Mouse (Mus musculus) neural tube, embryonic 15.5 days (tissue): ENCODE measurements at regions not wholly inside any gene's neighbourhood (a gene's known extent, or its start where the extent isn't known, plus 50 kb on each side); places are given as distances from the start of the nearest gene placed in this dataset.

Source experiments
- ATAC-seq: fragments of 200-750 bp; cut with Nextera tagmentation; 2 replicates; pipeline ENCODE4 v1.8.0; 2017; ENCODE audit warnings: mild to moderate bottlenecking, moderate TSS enrichment, moderate library complexity; ENCODE audit not compliant: low FRiP score
- H3K27ac ChIP-seq: fragments of 300-500 bp; sonication (generic); replicated peaks from 2 replicates; pipeline ENCODE4 v1.5.1; 2015; ENCODE audit warnings: mild to moderate bottlenecking, inconsistent platforms
- H3K27me3 ChIP-seq: fragments of 300-500 bp; sonication (generic); replicated peaks from 2 replicates; pipeline ENCODE4 v1.6.1; 2015; ENCODE audit warnings: inconsistent platforms
- H3K36me3 ChIP-seq: fragments of 300-500 bp; sonication (generic); 2 replicates; pipeline ENCODE4 v1.6.1; 2015; ENCODE audit warnings: inconsistent platforms
- H3K4me1 ChIP-seq: fragments of 300-500 bp; sonication (generic); 2 replicates; pipeline ENCODE4 v1.6.1; 2015; ENCODE audit warnings: inconsistent platforms
- H3K4me2 ChIP-seq: fragments of 300-500 bp; sonication (generic); 2 replicates; pipeline ENCODE4 v1.6.1; 2015; ENCODE audit warnings: inconsistent platforms, mild to moderate bottlenecking, moderate library complexity
- H3K4me3 ChIP-seq: fragments of 300-500 bp; sonication (generic); replicated peaks from 2 replicates; pipeline ENCODE4 v1.5.1; 2015; ENCODE audit warnings: mild to moderate bottlenecking, inconsistent platforms
- H3K9ac ChIP-seq: fragments of 300-500 bp; sonication (generic); replicated peaks from 2 replicates; pipeline ENCODE4 v1.6.1; 2015; ENCODE audit warnings: mild to moderate bottlenecking, inconsistent platforms
- H3K9me3 ChIP-seq: fragments of 300-500 bp; sonication (generic); replicated peaks from 2 replicates; pipeline ENCODE4 v1.6.1; 2016; ENCODE audit warnings: inconsistent platforms
- WGBS: fragments of 180-500 bp; shearing (Covaris S2); methylation state at CpG from one replicate; pipeline ENCODE4 v1.1.7; 2015; ENCODE audit warnings: mixed read lengths; 5-methylcytosine and 5-hydroxymethylcytosine counted together

- Histone ChIP-seq H3K9me3 (no peaks in the 10 kb centered on the region), H3K4me1 (no peaks in the 10 kb centered on the region), H3K9ac (no peak overlapping the region), H3K27ac (no peak overlapping the region), H3K27me3 (no peaks in the 10 kb centered on the region), H3K36me3 (no peaks in the 10 kb centered on the region), H3K4me3 (no peak overlapping the region), H3K4me2 (no peak overlapping the region)
- no peak for ATAC-seq
- WGBS: 83% methylated on average over 3 of the region's 3 CpGs
Measured at GRCm38 (mm10) chr1:125307223-125307622, 128.3 kb downstream of the Actr3 start.

GRCm38 (mm10) chr1:125298520-125299090, 136.9 kb downstream of the Actr3 start:
- H3K27me3 ChIP-seq: no peaks in the 10 kb centered on the region
- H3K4me1 ChIP-seq: no peaks in the 10 kb centered on the region
- ATAC-seq: peak; percentile 24; the same call in 1 of the 2 replicates
- H3K9me3 ChIP-seq: no peaks in the 10 kb centered on the region
- 76% methylated on average over 5 of the region's 5 CpGs for WGBS
- no peaks in the 10 kb centered on the region for H3K36me3 ChIP-seq
- H3K27ac ChIP-seq: no peak overlapping the region
- no peak overlapping the region for H3K4me2 ChIP-seq
- H3K4me3 ChIP-seq: no peak overlapping the region
- H3K9ac ChIP-seq: no peak overlapping the region

DNA sequence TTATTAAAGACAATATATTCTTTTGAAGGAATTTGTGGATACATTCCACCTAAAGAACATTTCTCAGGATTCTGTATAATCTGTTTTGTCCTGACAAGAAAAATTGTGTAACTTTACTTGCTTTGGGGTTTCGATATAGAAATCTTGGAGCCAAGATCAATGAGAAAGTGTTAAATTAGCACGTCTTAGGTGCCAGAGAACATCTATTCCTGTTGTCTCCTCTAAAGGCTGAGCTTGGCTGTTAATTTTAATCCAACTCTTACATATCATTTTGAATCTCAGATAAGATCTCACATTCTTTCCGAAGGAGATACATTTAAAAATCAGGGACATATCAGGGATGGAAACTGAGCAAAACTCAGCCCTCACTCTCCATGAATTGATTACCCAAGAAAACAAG, 139.9 kb downstream of the Actr3 start:
- Histone ChIP-seq H3K27me3 (no peaks in the 10 kb centered on the region), H3K4me2 (no peak overlapping the region), H3K9me3 (no peaks in the 10 kb centered on the region), H3K36me3 (no peaks in the 10 kb centered on the region), H3K9ac (no peak overlapping the region), H3K4me3 (no peak overlapping the region), H3K4me1 (no peaks in the 10 kb centered on the region), H3K27ac (no peak overlapping the region)
- 87% methylated on average over 3 of the region's 3 CpGs for WGBS
- no peak for ATAC-seq

DNA sequence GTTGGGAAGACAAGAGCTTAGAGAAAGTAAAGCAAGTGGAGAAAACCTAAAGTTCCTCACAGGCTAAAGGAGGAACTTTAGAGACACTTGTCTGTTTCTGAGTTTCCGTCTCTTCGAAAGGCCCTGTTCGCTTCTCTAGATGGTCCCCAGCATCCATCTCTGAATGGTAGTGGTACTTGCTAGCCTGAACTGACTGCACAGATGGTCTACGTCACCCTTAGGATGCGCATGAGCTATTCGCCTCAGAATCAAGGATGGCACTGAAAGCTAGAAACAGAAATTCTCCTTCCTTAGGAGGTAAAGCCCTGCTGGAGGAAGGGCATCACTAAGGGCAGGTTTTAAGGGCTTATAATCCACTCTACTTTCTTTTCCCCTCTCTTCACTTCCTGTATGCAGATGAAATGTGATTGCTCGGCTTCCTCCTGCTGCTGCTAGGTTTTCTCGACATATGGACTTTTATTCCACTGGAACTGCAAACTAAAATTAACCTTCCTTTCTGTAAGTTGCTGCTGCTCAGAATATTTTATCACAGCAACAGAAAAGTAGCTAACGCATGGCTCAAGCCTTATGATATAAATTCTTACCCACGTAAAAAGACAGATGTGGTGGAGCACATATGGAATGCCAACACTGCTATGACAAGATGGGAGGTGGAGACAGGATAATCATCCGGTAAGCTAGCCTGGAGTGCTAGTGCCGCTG, 145.1 kb downstream of the Actr3 start:
- Histone ChIP-seq H3K9me3 (no peaks in the 10 kb centered on the region), H3K27me3 (no peaks in the 10 kb centered on the region), H3K4me3 (no peak overlapping the region), H3K9ac (no peak overlapping the region), H3K27ac (no peak overlapping the region), H3K4me2 (no peak overlapping the region), H3K36me3 (no peaks in the 10 kb centered on the region), H3K4me1 (no peaks in the 10 kb centered on the region)
- ATAC-seq: no peak
- WGBS: 94% methylated on average over 12 of the region's 12 CpGs

DNA sequence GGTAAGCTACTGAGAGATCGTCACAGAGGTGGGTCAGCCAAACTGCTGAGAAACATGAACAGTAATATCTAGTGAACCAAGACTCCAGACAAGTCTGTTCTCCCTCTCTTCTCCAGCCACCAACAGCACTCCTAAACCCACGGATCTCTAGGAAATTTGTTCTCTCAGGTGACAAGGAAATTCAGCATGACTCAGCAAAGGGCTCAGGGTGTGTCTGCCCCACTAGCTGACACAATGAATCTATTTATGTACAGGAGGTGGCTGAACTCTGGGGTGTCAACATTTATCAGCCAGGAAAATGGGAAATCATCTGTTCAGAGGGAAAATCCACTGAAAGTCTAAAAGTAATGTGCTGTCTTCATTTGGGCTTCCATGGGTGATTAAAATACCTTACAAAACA, 149.2 kb downstream of the Actr3 start:
- no peak overlapping the region for H3K27ac ChIP-seq
- no peak overlapping the region for H3K4me2 ChIP-seq
- WGBS: 76% methylated on average over 2 of the region's 2 CpGs
- no peak overlapping the region for H3K4me3 ChIP-seq
- H3K27me3 ChIP-seq: no peaks in the 10 kb centered on the region
- no peaks in the 10 kb centered on the region for H3K36me3 ChIP-seq
- no peaks in the 10 kb centered on the region for H3K4me1 ChIP-seq
- H3K9me3 ChIP-seq: no peaks in the 10 kb centered on the region
- no peak overlapping the region for H3K9ac ChIP-seq
- no peak for ATAC-seq

- WGBS: 80% methylated on average over 2 of the region's 2 CpGs
- no peak for ATAC-seq
- Histone ChIP-seq H3K36me3 (no peaks in the 10 kb centered on the region), H3K27ac (no peak overlapping the region), H3K27me3 (no peaks in the 10 kb centered on the region), H3K4me3 (no peak overlapping the region), H3K9ac (no peak overlapping the region), H3K4me1 (no peaks in the 10 kb centered on the region), H3K9me3 (no peaks in the 10 kb centered on the region), H3K4me2 (no peak overlapping the region)
Measured at GRCm38 (mm10) chr1:125284693-125285092, 150.8 kb downstream of the Actr3 start.

GRCm38 (mm10) chr1:125273752-125274151, 161.8 kb downstream of the Actr3 start:
- Histone ChIP-seq H3K9me3 (no peaks in the 10 kb centered on the region), H3K27ac (no peak overlapping the region), H3K9ac (no peak overlapping the region), H3K4me2 (no peak overlapping the region), H3K4me3 (no peak overlapping the region), H3K36me3 (no peaks in the 10 kb centered on the region), H3K27me3 (no peaks in the 10 kb centered on the region), H3K4me1 (no peaks in the 10 kb centered on the region)
- no peak for ATAC-seq
- 84% methylated on average over 2 of the region's 2 CpGs for WGBS

DNA sequence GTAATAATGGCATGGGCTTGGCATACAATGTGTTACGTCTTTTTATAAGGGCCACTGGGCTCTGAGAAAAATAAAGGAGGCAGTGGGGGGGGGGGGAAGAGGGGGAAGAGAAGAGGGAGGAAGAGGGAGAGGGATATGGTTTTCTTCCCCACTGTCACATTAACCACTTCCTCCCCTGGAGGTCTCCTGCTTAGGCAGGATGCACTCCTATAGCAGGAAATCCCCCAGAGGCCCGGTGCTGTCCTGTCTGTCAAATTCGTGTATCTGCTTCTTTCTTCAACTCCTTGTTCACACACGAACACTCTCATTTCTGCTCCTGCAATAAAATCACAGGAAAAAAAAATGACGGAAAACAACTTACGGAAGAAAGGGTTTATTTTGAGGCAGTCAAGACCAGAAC, 171.8 kb downstream of the Actr3 start:
- no peak overlapping the region for H3K4me2 ChIP-seq
- H3K9ac ChIP-seq: no peak overlapping the region
- no peak for ATAC-seq
- no peaks in the 10 kb centered on the region for H3K27me3 ChIP-seq
- H3K9me3 ChIP-seq: no peaks in the 10 kb centered on the region
- H3K27ac ChIP-seq: no peak overlapping the region
- no peak overlapping the region for H3K4me3 ChIP-seq
- H3K36me3 ChIP-seq: no peaks in the 10 kb centered on the region
- WGBS: 81% methylated on average over 6 of the region's 6 CpGs
- no peaks in the 10 kb centered on the region for H3K4me1 ChIP-seq

GRCm38 (mm10) chr1:125263068-125263467, 172.5 kb downstream of the Actr3 start:
- WGBS: 78% methylated on average over 6 of the region's 6 CpGs
- Histone ChIP-seq H3K27ac (no peak overlapping the region), H3K9me3 (no peaks in the 10 kb centered on the region), H3K4me1 (no peaks in the 10 kb centered on the region), H3K27me3 (no peaks in the 10 kb centered on the region), H3K4me3 (no peak overlapping the region), H3K4me2 (no peak overlapping the region), H3K9ac (no peak overlapping the region), H3K36me3 (no peaks in the 10 kb centered on the region)
- no peak for ATAC-seq

DNA sequence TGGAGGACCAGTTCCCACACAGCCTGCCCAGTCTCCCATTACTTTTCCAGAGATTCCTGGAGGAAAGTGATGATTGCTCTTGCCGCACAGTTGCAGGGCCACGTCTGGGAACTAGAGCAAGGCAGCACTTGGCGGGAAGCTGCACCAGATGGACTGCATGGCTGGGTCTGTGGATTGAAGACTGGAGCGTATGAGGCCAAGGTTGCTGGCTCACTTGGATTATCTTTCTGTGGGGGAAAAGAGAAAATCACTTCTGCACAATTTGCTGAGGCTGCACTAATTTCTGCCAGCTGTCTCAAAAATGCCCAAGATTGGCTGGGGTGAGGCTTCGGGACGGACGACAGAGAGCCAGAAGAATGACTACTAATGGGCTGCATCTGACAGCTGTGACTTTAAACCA, 193.2 kb downstream of the Actr3 start:
- WGBS: 90% methylated on average over 7 of the region's 7 CpGs
- H3K9ac ChIP-seq: no peak overlapping the region
- H3K4me2 ChIP-seq: no peak overlapping the region
- ATAC-seq: no peak
- no peaks in the 10 kb centered on the region for H3K36me3 ChIP-seq
- H3K4me1 ChIP-seq: no peaks in the 10 kb centered on the region
- H3K9me3 ChIP-seq: no peaks in the 10 kb centered on the region
- no peak overlapping the region for H3K27ac ChIP-seq
- H3K4me3 ChIP-seq: no peak overlapping the region
- no peaks in the 10 kb centered on the region for H3K27me3 ChIP-seq

DNA sequence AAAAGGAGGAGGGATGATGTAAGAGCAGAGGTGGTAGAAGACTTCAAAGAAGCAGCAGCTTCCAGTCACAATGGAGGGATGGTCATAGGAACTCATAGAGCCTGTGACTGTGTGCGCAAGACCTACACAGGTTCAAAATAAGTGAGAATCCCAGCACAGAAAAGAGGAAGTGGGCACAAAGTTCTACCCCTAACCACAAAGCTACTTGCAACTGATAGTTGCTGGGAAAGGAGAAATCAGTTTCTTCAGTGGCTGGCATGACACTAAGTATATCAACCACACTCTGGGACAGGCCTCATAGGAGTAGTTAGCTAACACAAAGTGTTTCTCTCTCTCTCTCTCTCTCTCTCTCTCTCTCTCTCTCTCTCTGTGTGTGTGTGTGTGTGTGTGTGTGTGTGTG, 193.8 kb downstream of the Actr3 start:
- H3K4me3 ChIP-seq: no peak overlapping the region
- no peaks in the 10 kb centered on the region for H3K4me1 ChIP-seq
- 95% methylated on average over 1 of the region's 1 CpGs for WGBS
- no peak overlapping the region for H3K27ac ChIP-seq
- no peaks in the 10 kb centered on the region for H3K27me3 ChIP-seq
- no peaks in the 10 kb centered on the region for H3K9me3 ChIP-seq
- H3K9ac ChIP-seq: no peak overlapping the region
- no peaks in the 10 kb centered on the region for H3K36me3 ChIP-seq
- no peak for ATAC-seq
- H3K4me2 ChIP-seq: no peak overlapping the region

DNA sequence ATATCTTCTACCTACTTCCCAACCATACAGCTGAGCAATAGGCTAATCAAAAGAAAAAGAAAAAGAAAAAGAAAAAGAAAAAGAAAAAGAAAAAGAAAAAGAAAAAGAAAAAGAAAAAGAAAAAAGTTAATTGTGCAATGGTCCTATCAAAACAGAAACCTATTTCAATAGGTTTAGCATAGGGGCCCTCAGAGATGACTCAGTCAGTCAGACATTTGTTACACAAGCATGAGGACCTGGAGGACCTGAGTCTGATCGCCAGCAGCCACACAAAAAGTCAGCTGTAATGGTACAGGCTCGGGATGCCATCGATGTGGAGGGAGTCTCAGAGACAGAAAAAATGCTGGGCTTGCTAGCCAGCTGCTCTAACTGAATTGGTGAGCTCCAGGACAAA, 197.9 kb downstream of the Actr3 start:
- H3K4me3 ChIP-seq: no peak overlapping the region
- H3K9ac ChIP-seq: no peak overlapping the region
- ATAC-seq: no peak
- H3K36me3 ChIP-seq: no peaks in the 10 kb centered on the region
- H3K27ac ChIP-seq: no peak overlapping the region
- no peaks in the 10 kb centered on the region for H3K27me3 ChIP-seq
- no peaks in the 10 kb centered on the region for H3K4me1 ChIP-seq
- no peaks in the 10 kb centered on the region for H3K9me3 ChIP-seq
- H3K4me2 ChIP-seq: no peak overlapping the region
- WGBS: 85% methylated on average over 3 of the region's 3 CpGs
